Mouse (Mus musculus): ENCODE data around the gene Eloa. TPM values are rescaled to one million over a fixed set of nuclear protein-coding genes. Genes with fewer than 3 reads are reported as not detected.

The Eloa gene
- polyA plus RNA-seq, 1 experiment, result 14.1 TPM

DNA sequence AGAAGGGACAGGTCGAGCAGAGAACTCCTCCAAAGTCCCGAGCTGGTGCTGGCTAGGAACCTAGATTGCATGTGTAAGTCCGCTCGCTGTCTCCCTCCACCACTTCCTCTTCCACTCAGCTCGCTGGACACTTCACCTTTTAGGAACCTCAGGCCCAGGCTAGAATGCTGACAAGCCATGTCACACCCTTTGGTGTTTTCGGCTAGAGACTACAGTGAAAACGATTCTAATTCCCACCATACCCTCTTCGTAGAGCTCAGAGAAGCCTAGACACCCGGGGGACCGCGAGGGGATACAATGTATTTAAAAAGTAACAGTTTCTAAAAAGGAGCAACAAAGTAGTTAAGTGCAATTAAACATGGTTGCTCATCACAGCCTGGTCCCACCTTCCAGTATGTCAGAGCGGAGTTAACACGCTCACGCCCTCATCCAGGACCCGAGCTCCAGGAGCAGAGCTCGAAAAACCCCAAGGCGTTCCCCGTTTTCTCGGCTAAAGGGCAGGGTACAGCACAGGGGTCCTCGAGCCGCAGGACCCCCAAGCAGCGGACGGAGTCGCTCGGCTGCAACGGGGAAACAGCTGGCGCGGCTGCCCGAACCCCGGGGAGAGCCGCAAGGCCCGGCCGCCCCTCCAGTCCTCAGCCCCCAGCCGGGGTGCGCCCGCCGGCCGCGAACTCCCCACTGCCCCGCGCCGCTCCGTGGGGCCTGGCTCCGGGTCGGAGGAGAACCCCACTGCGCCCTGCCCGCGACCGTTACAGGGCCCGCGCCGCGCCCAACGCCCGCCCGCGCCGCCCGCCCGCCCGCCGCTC, 617 bp downstream of the Eloa start:
- no peaks in the 10 kb centered on the region for H3K36me3 ChIP-seq (ENCODE audit: control insufficient read depth, insufficient read depth, low read length)
- no peak for TF ChIP-seq CTCF (IDR thresholded peaks at IDR 0.05; ENCODE audit: control insufficient read depth, insufficient read depth, insufficient replicate concordance, low read depth, low read length)
- TF ChIP-seq POLR2A (IDR thresholded peaks at IDR 0.05; ENCODE audit: control insufficient read depth, low read depth, low read length), result no peak
- peak overlapping the region; percentile 97 for H3K4me3 ChIP-seq (ENCODE audit: control insufficient read depth, low read depth, low read length)
- peaks cover 9% of the 10 kb centered on the region for H3K4me1 ChIP-seq (ENCODE audit: control insufficient read depth, insufficient read depth, low read length)
- peak overlapping the region; percentile 85 for H3K27ac ChIP-seq (ENCODE audit: control insufficient read depth, insufficient read depth, low read depth, low read length)
- no peaks in the 10 kb centered on the region for H3K27me3 ChIP-seq (ENCODE audit: control insufficient read depth, insufficient read depth, low read length)

DNA sequence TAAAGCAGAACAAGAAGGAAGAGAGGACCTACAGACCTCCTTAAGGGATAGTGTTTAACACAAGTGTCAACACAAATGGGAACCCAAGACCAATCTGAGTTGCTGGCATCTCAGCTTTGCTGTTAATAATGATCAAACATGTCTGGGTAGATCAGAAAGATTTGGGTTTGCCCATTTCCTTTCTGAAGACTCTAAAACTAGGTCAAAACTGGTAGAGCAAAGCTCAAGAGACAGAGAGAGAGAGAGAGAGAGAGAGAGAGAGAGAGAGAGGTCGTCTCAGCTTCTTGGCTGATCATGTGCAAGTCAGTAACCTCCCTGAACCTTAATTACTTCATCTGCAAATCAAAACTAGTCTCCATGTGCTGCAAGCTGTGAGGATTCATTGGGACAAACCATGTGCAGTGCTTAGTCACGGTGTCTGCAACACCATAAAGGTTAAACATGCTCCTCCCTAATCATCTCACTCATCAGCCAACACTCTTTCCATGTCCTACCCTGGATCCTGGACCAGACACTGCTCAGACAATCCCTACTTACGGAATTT, 5.4 kb downstream of the Eloa start:
- H3K4me1 ChIP-seq (ENCODE audit: control insufficient read depth, insufficient read depth, low read length), result peaks cover 7% of the 10 kb centered on the region
- no peaks in the 10 kb centered on the region; the same call in none of the 2 replicates for H3K36me3 ChIP-seq (ENCODE audit: control insufficient read depth, insufficient read depth, low read length)
- H3K27ac ChIP-seq (ENCODE audit: control insufficient read depth, insufficient read depth, low read depth, low read length), result no peak overlapping the region
- H3K4me3 ChIP-seq (ENCODE audit: control insufficient read depth, low read depth, low read length), result no peak overlapping the region
- TF ChIP-seq POLR2A (IDR thresholded peaks at IDR 0.05; ENCODE audit: control insufficient read depth, low read depth, low read length) (no peak), CTCF (IDR thresholded peaks at IDR 0.05; ENCODE audit: control insufficient read depth, insufficient read depth, insufficient replicate concordance, low read depth, low read length) (no peak)
- H3K27me3 ChIP-seq (ENCODE audit: control insufficient read depth, insufficient read depth, low read length), result no peaks in the 10 kb centered on the region

DNA sequence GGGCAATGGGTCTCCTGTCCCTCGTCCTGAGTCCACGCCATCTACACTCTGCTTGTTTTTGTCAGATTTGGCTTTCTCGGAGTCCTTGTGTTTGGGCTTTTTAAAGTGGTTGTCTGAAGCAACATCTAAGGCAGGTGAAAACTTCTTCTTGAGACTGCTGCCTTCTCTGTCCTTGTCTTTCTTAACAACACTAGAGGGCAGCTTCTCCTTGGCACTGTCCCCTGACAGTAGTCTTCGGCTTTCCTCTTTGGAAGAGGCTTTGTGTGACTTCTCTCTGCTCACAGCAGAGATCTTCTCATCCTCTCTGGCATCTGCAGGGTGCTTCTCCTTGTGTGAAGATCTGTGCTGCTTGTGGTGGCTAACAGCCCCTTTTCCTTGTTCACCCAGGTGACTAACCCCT, 11.0 kb downstream of the Eloa start:
- Histone ChIP-seq H3K27me3 (ENCODE audit: control insufficient read depth, insufficient read depth, low read length) (no peaks in the 10 kb centered on the region), H3K4me1 (ENCODE audit: control insufficient read depth, insufficient read depth, low read length) (no peaks in the 10 kb centered on the region), H3K4me3 (ENCODE audit: control insufficient read depth, low read depth, low read length) (no peak overlapping the region), H3K27ac (ENCODE audit: control insufficient read depth, insufficient read depth, low read depth, low read length) (no peak overlapping the region), H3K36me3 (ENCODE audit: control insufficient read depth, insufficient read depth, low read length) (peaks cover 7% of the 10 kb centered on the region)
- TF ChIP-seq CTCF (IDR thresholded peaks at IDR 0.05; ENCODE audit: control insufficient read depth, insufficient read depth, insufficient replicate concordance, low read depth, low read length), result no peak
- TF ChIP-seq POLR2A (IDR thresholded peaks at IDR 0.05; ENCODE audit: control insufficient read depth, low read depth, low read length), result no peak

DNA sequence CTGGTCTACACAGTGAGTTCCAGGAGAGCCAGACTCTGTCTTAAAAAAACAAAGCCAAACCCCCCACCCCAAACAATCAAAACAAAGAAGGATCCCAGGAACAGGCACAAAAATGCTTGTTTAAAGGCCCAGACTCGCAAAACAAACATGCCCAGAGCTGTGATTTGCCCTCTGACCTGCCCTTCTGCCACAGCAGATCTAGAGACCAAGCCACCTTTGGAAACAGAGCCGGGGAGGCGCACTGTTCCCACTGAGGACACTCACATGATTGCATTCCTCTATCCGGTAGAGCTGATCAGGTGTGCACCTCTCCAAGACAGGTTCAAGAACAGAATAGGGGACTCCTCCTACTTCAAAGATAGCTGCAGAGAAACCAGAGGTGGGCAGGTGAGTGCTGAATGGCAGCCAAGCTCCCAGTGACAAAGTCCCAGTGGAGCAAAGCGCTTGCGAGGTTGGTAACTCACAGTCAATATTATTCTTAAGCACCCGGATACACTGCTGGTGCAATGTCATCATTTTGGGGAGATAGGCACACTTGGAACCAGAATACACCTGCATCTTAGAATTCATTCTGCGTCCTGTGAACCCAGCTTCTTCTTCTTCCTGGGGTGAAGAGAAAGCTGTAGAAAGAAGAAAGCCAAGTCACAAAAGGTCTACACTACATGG, 12.6 kb downstream of the Eloa start:
- no peak for TF ChIP-seq POLR2A (IDR thresholded peaks at IDR 0.05; ENCODE audit: control insufficient read depth, low read depth, low read length)
- TF ChIP-seq CTCF (IDR thresholded peaks at IDR 0.05; ENCODE audit: control insufficient read depth, insufficient read depth, insufficient replicate concordance, low read depth, low read length), result no peak
- Histone ChIP-seq H3K36me3 (ENCODE audit: control insufficient read depth, insufficient read depth, low read length) (peaks cover 7% of the 10 kb centered on the region), H3K4me3 (ENCODE audit: control insufficient read depth, low read depth, low read length) (no peak overlapping the region), H3K27ac (ENCODE audit: control insufficient read depth, insufficient read depth, low read depth, low read length) (no peak overlapping the region), H3K27me3 (ENCODE audit: control insufficient read depth, insufficient read depth, low read length) (no peaks in the 10 kb centered on the region), H3K4me1 (ENCODE audit: control insufficient read depth, insufficient read depth, low read length) (no peaks in the 10 kb centered on the region)

DNA sequence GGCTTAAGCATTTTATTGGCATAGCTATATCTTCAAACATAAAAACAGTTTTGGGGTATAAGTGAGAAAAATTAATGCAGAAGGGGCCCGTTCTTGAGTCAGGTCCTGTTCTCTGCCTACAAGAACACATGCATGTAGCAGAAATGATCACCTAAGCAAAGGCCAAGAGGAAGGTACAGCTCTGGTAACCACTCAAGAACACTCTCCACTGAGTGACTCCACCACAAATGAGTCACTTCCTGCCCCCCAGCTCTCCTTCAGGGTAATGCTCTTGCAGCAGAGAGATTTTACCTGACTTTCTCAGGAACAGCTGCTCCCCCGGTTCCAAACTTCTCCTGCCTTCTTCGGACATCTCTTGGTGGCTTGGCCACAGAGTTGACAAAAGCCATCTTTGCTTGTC, 14.7 kb downstream of the Eloa start:
- H3K4me3 ChIP-seq (ENCODE audit: control insufficient read depth, low read depth, low read length), result no peak overlapping the region
- no peaks in the 10 kb centered on the region for H3K4me1 ChIP-seq (ENCODE audit: control insufficient read depth, insufficient read depth, low read length)
- peaks cover 8% of the 10 kb centered on the region for H3K36me3 ChIP-seq (ENCODE audit: control insufficient read depth, insufficient read depth, low read length)
- no peak overlapping the region for H3K27ac ChIP-seq (ENCODE audit: control insufficient read depth, insufficient read depth, low read depth, low read length)
- H3K27me3 ChIP-seq (ENCODE audit: control insufficient read depth, insufficient read depth, low read length), result no peaks in the 10 kb centered on the region
- TF ChIP-seq CTCF (IDR thresholded peaks at IDR 0.05; ENCODE audit: control insufficient read depth, insufficient read depth, insufficient replicate concordance, low read depth, low read length) (no peak), POLR2A (IDR thresholded peaks at IDR 0.05; ENCODE audit: control insufficient read depth, low read depth, low read length) (no peak)

DNA sequence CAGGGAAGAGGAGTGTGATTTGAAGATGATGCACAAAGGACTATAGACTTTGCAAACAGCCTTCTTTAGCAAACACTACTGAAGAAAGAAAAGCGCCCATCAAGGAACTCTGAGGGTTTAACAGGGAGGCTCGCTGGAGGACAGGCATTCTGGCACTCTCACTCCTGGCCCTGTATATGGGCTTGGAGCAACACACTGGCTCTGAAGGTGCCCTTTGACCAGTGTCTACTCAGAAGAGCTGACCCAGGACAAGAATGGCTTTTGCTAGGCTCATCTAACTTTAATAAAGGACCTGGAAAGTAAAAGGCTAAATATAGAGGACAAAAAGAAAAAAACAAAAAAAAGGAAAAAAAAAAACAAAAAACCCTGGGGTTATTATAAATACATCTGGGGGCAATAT, 16.6 kb downstream of the Eloa start:
- no peak overlapping the region for H3K27ac ChIP-seq (ENCODE audit: control insufficient read depth, insufficient read depth, low read depth, low read length)
- H3K4me1 ChIP-seq (ENCODE audit: control insufficient read depth, insufficient read depth, low read length), result no peaks in the 10 kb centered on the region
- TF ChIP-seq CTCF (IDR thresholded peaks at IDR 0.05; ENCODE audit: control insufficient read depth, insufficient read depth, insufficient replicate concordance, low read depth, low read length), result no peak
- TF ChIP-seq POLR2A (IDR thresholded peaks at IDR 0.05; ENCODE audit: control insufficient read depth, low read depth, low read length), result no peak
- H3K27me3 ChIP-seq (ENCODE audit: control insufficient read depth, insufficient read depth, low read length), result no peaks in the 10 kb centered on the region
- no peak overlapping the region for H3K4me3 ChIP-seq (ENCODE audit: control insufficient read depth, low read depth, low read length)
- H3K36me3 ChIP-seq (ENCODE audit: control insufficient read depth, insufficient read depth, low read length), result peaks cover 7% of the 10 kb centered on the region

DNA sequence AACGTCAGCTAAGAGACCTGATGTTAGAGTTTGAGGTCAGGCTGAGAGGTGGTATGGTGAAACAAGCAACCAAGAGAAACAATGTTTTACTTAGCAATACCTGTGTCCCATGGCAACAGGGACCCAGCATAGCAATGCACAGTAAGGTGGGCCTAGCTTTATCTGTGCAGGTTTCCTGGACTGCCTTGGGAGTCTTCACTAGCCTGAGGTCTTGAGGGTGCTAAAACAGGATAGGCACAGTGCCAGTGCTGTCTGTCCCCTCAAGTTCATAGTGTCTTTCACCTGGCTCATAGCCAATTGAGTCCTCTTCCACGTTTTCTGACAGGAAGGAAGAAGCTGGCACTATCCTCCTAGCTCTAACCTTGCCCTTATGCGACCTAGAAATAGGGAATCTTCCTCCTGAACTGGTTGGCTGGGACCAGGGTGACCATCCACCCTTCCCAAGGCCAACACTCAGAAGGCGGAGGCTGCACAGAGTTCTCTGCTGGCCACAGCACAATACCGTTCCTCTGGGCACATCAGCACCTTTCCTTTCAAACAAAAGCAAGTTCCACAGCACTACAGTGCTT, 17.4 kb downstream of the Eloa start:
- Histone ChIP-seq H3K27me3 (ENCODE audit: control insufficient read depth, insufficient read depth, low read length) (no peaks in the 10 kb centered on the region), H3K4me1 (ENCODE audit: control insufficient read depth, insufficient read depth, low read length) (no peaks in the 10 kb centered on the region), H3K36me3 (ENCODE audit: control insufficient read depth, insufficient read depth, low read length) (peaks cover 7% of the 10 kb centered on the region), H3K4me3 (ENCODE audit: control insufficient read depth, low read depth, low read length) (no peak overlapping the region), H3K27ac (ENCODE audit: control insufficient read depth, insufficient read depth, low read depth, low read length) (no peak overlapping the region)
- TF ChIP-seq POLR2A (IDR thresholded peaks at IDR 0.05; ENCODE audit: control insufficient read depth, low read depth, low read length), result no peak
- TF ChIP-seq CTCF (IDR thresholded peaks at IDR 0.05; ENCODE audit: control insufficient read depth, insufficient read depth, insufficient replicate concordance, low read depth, low read length), result no peak
